Mouse (Mus musculus): ENCODE measurements around the gene Hey2. TPM values are rescaled to one million over a fixed set of nuclear protein-coding genes. Genes with fewer than 3 reads are reported as not detected.

Gene Hey2
- total RNA-seq, 1 experiment: 0.71 TPM

DNA sequence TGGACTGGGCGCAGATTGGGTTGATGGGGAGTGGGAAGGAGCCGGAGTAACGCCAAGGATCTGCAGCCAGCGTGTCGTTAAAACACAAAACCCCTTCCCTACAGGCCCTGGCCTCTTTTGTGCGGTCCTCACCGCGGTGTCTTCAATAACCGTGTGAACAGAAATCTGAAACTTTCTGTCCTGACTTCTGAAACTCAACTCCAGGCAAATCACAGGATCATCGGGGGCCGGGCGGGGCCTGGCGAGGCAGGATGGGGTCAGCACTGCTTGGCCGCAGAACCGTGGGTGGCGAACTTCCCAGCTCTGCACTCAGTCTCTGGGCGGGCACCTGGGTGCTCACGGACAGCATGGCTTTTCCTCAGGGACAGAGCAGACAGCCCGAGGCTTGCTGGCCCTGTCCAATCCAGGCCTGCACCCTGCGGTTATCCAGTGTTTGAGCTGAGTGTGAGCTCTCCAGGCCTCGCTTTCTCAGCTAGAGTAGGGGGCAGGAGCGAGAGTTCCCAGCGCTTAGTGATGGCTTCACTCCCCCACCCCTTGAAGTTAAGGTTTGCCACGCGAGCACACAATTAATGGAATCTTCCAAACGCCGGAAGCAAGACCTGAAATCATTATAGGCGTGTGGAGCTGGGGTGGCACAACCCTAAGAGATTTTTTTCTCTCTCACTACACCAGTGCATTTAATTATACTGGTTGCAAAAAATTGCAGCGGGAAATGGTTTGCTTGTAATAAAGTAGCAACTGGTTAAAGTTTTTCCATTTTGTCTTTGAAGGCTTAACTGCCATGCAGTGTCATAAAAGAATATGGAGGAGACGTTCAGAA lies 1.8 kb upstream of the Hey2 start:
- in situ Hi-C loops (cut with MboI; ENCODE audit: low sequenced_read_pairs in 2 of 2, unreplicated experiment in 2 of 2): loop anchor here (10.0 to 25.0 kb wide), 2 partner anchors 460 to 468 kb away; partner anchors contain the start of gene Hddc2 (in 1 of the 2)
- no peak overlapping the region for H3K9ac ChIP-seq (ENCODE audit: insufficient read depth, low read depth, low read length, poor library complexity, severe bottlenecking)
- TF ChIP-seq CHD2 (IDR thresholded peaks at IDR 0.05; ENCODE audit: low read depth, low read length): no peak
- TF ChIP-seq ZC3H11A (IDR thresholded peaks at IDR 0.05; ENCODE audit: borderline replicate concordance, low read depth, low read length): no peak
- no peak for TF ChIP-seq ZNF384 (IDR thresholded peaks at IDR 0.05; ENCODE audit: low read depth, low read length)
- TF ChIP-seq HCFC1 (IDR thresholded peaks at IDR 0.05; ENCODE audit: borderline replicate concordance, insufficient read depth, low read length): no peak
- no peak for TF ChIP-seq MAFK (IDR thresholded peaks at IDR 0.05; ENCODE audit: insufficient read depth, low read depth, low read length)
- H3K4me3 ChIP-seq (ENCODE audit: insufficient read depth in 1 of 2, low read depth in 1 of 2, low read length in 2 of 2, poor library complexity in 1 of 2, severe bottlenecking in 1 of 2): peak overlapping the region; percentile 74 to 88
- H3K4me1 ChIP-seq (ENCODE audit: control insufficient read depth in 2 of 2, insufficient read depth in 2 of 2, low read length in 2 of 2, poor library complexity in 1 of 2): no peaks in the 10 kb centered on the region
- H3K36me3 ChIP-seq (ENCODE audit: control insufficient read depth, insufficient read depth, low read length, poor library complexity, severe bottlenecking): no peaks in the 10 kb centered on the region
- no peaks in the 10 kb centered on the region for H3K9me3 ChIP-seq (ENCODE audit: control insufficient read depth, insufficient read depth, low read depth, low read length)
- no peak overlapping the region for H3K27ac ChIP-seq (ENCODE audit: insufficient read depth, low read depth, low read length, poor library complexity, severe bottlenecking)
- DNase-seq (ENCODE audit: low read depth, low spot score): peak; percentile 9

- in situ Hi-C loops (cut with MboI; ENCODE audit: low sequenced_read_pairs in 2 of 2, unreplicated experiment in 2 of 2): loop anchor here (10.0 to 25.0 kb wide), 2 partner anchors 461 to 469 kb away; partner anchors contain the start of gene Hddc2 (in 1 of the 2)
- no peaks in the 10 kb centered on the region for H3K36me3 ChIP-seq (ENCODE audit: control insufficient read depth, insufficient read depth, low read length, poor library complexity, severe bottlenecking)
- H3K9ac ChIP-seq (ENCODE audit: insufficient read depth, low read depth, low read length, poor library complexity, severe bottlenecking): no peak overlapping the region
- DNase-seq (ENCODE audit: low read depth, low spot score): peak; percentile 17
- H3K4me1 ChIP-seq (ENCODE audit: control insufficient read depth in 2 of 2, insufficient read depth in 2 of 2, low read length in 2 of 2, poor library complexity in 1 of 2): no peaks in the 10 kb centered on the region
- H3K9me3 ChIP-seq (ENCODE audit: control insufficient read depth, insufficient read depth, low read depth, low read length): no peaks in the 10 kb centered on the region
- TF ChIP-seq ZC3H11A (IDR thresholded peaks at IDR 0.05; ENCODE audit: borderline replicate concordance, low read depth, low read length) (no peak), MAFK (IDR thresholded peaks at IDR 0.05; ENCODE audit: insufficient read depth, low read depth, low read length) (no peak), CHD2 (IDR thresholded peaks at IDR 0.05; ENCODE audit: low read depth, low read length) (no peak), HCFC1 (IDR thresholded peaks at IDR 0.05; ENCODE audit: borderline replicate concordance, insufficient read depth, low read length) (no peak), ZNF384 (IDR thresholded peaks at IDR 0.05; ENCODE audit: low read depth, low read length) (no peak)
- H3K4me3 ChIP-seq (ENCODE audit: insufficient read depth in 1 of 2, low read depth in 1 of 2, low read length in 2 of 2, poor library complexity in 1 of 2, severe bottlenecking in 1 of 2): peak overlapping the region; percentile 74 to 88
- H3K27ac ChIP-seq (ENCODE audit: insufficient read depth, low read depth, low read length, poor library complexity, severe bottlenecking): no peak overlapping the region
Measured at GRCm38 (mm10) chr10:30843438-30844190, 1.0 kb upstream of the Hey2 start.

DNA sequence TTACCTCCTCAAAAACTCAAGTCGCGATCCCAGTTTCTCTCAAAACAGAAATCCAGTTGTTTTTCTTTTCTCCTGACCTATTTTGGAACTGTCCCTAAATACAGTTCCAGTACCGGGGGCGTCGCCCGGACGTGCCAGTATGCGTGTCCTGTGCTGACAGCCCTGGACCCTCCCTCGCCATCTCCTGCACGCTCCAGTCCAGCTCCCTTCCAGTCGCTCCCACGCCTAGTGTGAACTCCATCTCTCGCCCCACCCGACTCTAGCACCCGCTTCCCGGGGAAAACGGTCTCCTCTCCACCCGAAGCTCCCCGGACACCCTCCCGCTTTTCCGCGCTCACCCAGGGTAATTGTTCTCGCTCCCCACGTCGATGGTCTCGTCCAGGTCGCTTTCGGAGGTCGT lies 373 bp downstream of the Hey2 start:
- no peak for DNase-seq (ENCODE audit: low read depth, low spot score)
- in situ Hi-C loops (cut with MboI; ENCODE audit: low sequenced_read_pairs in 2 of 2, unreplicated experiment in 2 of 2): loop anchor here (10.0 to 25.0 kb wide), 2 partner anchors 463 to 470 kb away; partner anchors contain the start of gene Hddc2 (in 1 of the 2)
- H3K9ac ChIP-seq (ENCODE audit: insufficient read depth, low read depth, low read length, poor library complexity, severe bottlenecking): peak overlapping the region; percentile 29

DNA sequence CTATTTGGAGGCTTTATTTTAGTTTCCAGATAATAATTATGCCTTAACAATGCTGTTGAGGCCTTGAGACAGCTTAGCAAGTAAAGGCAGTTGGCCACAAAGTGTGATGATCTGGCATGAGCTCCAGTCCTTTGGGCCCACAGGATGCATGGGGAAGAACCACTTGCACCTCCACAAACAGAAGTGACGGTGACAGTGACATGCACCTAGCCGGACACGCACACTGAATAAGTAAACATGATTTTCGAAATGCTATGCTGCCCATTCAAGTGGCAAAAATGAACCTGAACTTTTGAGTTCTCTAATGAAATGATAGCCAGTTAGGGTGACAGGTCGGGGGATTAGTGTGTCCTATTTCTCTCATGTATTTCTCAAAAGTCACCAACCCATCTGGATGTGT lies 1.8 kb downstream of the Hey2 start:
- in situ Hi-C loops (cut with MboI; ENCODE audit: low sequenced_read_pairs in 2 of 2, unreplicated experiment in 2 of 2): loop anchor here (10.0 to 25.0 kb wide), 2 partner anchors 464 to 471 kb away; partner anchors contain the start of gene Hddc2 (in 1 of the 2)
- H3K4me3 ChIP-seq (ENCODE audit: insufficient read depth in 1 of 2, low read depth in 1 of 2, low read length in 2 of 2, poor library complexity in 1 of 2, severe bottlenecking in 1 of 2): no peak overlapping the region
- no peak overlapping the region for H3K27ac ChIP-seq (ENCODE audit: insufficient read depth, low read depth, low read length, poor library complexity, severe bottlenecking)
- no peak for TF ChIP-seq CHD2 (IDR thresholded peaks at IDR 0.05; ENCODE audit: low read depth, low read length)
- no peaks in the 10 kb centered on the region for H3K36me3 ChIP-seq (ENCODE audit: control insufficient read depth, insufficient read depth, low read length, poor library complexity, severe bottlenecking)
- DNase-seq (ENCODE audit: low read depth, low spot score): no peak
- H3K4me1 ChIP-seq (ENCODE audit: control insufficient read depth in 2 of 2, insufficient read depth in 2 of 2, low read length in 2 of 2, poor library complexity in 1 of 2): no peaks in the 10 kb centered on the region
- no peak overlapping the region for H3K9ac ChIP-seq (ENCODE audit: insufficient read depth, low read depth, low read length, poor library complexity, severe bottlenecking)
- no peaks in the 10 kb centered on the region for H3K9me3 ChIP-seq (ENCODE audit: control insufficient read depth, insufficient read depth, low read depth, low read length)

More for the DNA sequence above, 373 bp downstream of the Hey2 start:
- Histone ChIP-seq H3K4me1 (ENCODE audit: control insufficient read depth in 2 of 2, insufficient read depth in 2 of 2, low read length in 2 of 2, poor library complexity in 1 of 2) (no peaks in the 10 kb centered on the region), H3K27ac (ENCODE audit: insufficient read depth, low read depth, low read length, poor library complexity, severe bottlenecking) (no peak overlapping the region), H3K36me3 (ENCODE audit: control insufficient read depth, insufficient read depth, low read length, poor library complexity, severe bottlenecking) (no peaks in the 10 kb centered on the region), H3K4me3 (ENCODE audit: insufficient read depth in 1 of 2, low read depth in 1 of 2, low read length in 2 of 2, poor library complexity in 1 of 2, severe bottlenecking in 1 of 2) (peak overlapping the region; percentile 74 to 88), H3K9me3 (ENCODE audit: control insufficient read depth, insufficient read depth, low read depth, low read length) (no peaks in the 10 kb centered on the region)
- TF ChIP-seq MAFK (IDR thresholded peaks at IDR 0.05; ENCODE audit: insufficient read depth, low read depth, low read length) (no peak), ZC3H11A (IDR thresholded peaks at IDR 0.05; ENCODE audit: borderline replicate concordance, low read depth, low read length) (no peak), ZNF384 (IDR thresholded peaks at IDR 0.05; ENCODE audit: low read depth, low read length) (no peak), HCFC1 (IDR thresholded peaks at IDR 0.05; ENCODE audit: borderline replicate concordance, insufficient read depth, low read length) (peak; percentile 18; the same call in 1 of the 2 replicates)
